Mouse (Mus musculus): ENCODE data around the gene Ttc9c. TPM values are rescaled to one million over a fixed set of nuclear protein-coding genes. Genes with fewer than 3 reads are reported as not detected.

Ttc9c gene
- polyA plus RNA-seq, 1 experiment from 2014 or later, result 54.2 TPM

GRCm38 (mm10) chr19:8798947-8799315 is 20.2 kb downstream of the Ttc9c start:
- peak overlapping the region; percentile 62 for H3K27ac ChIP-seq (replicated peaks)
- peaks cover 35% of the 10 kb centered on the region for H3K4me1 ChIP-seq
- H3K4me2 ChIP-seq, result peak overlapping the region; percentile 84
- ATAC-seq (ENCODE audit: low FRiP score), result no peak
- H3K9me3 ChIP-seq (replicated peaks), result no peaks in the 10 kb centered on the region
- no peak overlapping the region; the same call in 1 of the 2 replicates for H3K4me3 ChIP-seq (replicated peaks)
- H3K36me3 ChIP-seq, result peaks cover 15% of the 10 kb centered on the region
- H3K27me3 ChIP-seq (replicated peaks), result no peaks in the 10 kb centered on the region
- no peak overlapping the region for H3K9ac ChIP-seq (replicated peaks)

GRCm38 (mm10) chr19:8798264-8798946 is 20.7 kb downstream of the Ttc9c start, which contains the start of gene Polr2g:
Polr2g (minus strand) TSS chr19:8798577.
- peak within 1 kb of the TSS; percentile 78 for H3K27ac ChIP-seq (replicated peaks)
- H3K4me1 ChIP-seq, result peaks cover 29% of the 10 kb centered on the region
- H3K27me3 ChIP-seq (replicated peaks), result no peaks in the 10 kb centered on the region
- peak within 1 kb of the TSS; percentile 84 for H3K4me2 ChIP-seq
- H3K9ac ChIP-seq (replicated peaks), result peak within 1 kb of the TSS; percentile 73
- peak within 1 kb of the TSS; percentile 85 for H3K4me3 ChIP-seq (replicated peaks)
- no peaks in the 10 kb centered on the region for H3K9me3 ChIP-seq (replicated peaks)
- WGBS, result 2% methylated on average over 25 of the region's 25 CpGs
- H3K36me3 ChIP-seq, result peaks cover 20% of the 10 kb centered on the region
- ATAC-seq (ENCODE audit: low FRiP score), result peak; percentile 82

- Histone ChIP-seq H3K36me3 (peaks cover 36% of the 10 kb centered on the region), H3K9me3 (replicated peaks) (no peaks in the 10 kb centered on the region), H3K9ac (replicated peaks) (no peak overlapping the region), H3K4me1 (peaks cover 12% of the 10 kb centered on the region), H3K4me2 (no peak overlapping the region), H3K4me3 (replicated peaks) (no peak overlapping the region), H3K27me3 (replicated peaks) (no peaks in the 10 kb centered on the region), H3K27ac (replicated peaks) (no peak overlapping the region)
- no peak for ATAC-seq (ENCODE audit: low FRiP score)
- 81% methylated on average over 7 of the region's 7 CpGs for WGBS
Observed at GRCm38 (mm10) chr19:8790171-8790570, 29.0 kb downstream of the Ttc9c start.

GRCm38 (mm10) chr19:8789171-8789570 is 30.0 kb downstream of the Ttc9c start:
- Histone ChIP-seq H3K27ac (replicated peaks) (no peak overlapping the region), H3K4me2 (no peak overlapping the region), H3K9ac (replicated peaks) (no peak overlapping the region), H3K27me3 (replicated peaks) (no peaks in the 10 kb centered on the region), H3K36me3 (peaks cover 26% of the 10 kb centered on the region), H3K4me1 (peaks cover 18% of the 10 kb centered on the region), H3K4me3 (replicated peaks) (no peak overlapping the region), H3K9me3 (replicated peaks) (no peaks in the 10 kb centered on the region)
- 69% methylated on average over 1 of the region's 1 CpGs for WGBS
- no peak for ATAC-seq (ENCODE audit: low FRiP score)

GRCm38 (mm10) chr19:8788521-8788920 is 30.6 kb downstream of the Ttc9c start:
- Histone ChIP-seq H3K9me3 (replicated peaks) (no peaks in the 10 kb centered on the region), H3K9ac (replicated peaks) (no peak overlapping the region), H3K27ac (replicated peaks) (no peak overlapping the region), H3K4me1 (peaks cover 18% of the 10 kb centered on the region), H3K27me3 (replicated peaks) (no peaks in the 10 kb centered on the region), H3K4me2 (no peak overlapping the region), H3K4me3 (replicated peaks) (no peak overlapping the region), H3K36me3 (peaks cover 21% of the 10 kb centered on the region)
- WGBS, result 22% methylated on average over 3 of the region's 3 CpGs
- ATAC-seq (ENCODE audit: low FRiP score), result no peak

- peak within 1 kb of the TSS; percentile 69 for H3K9ac ChIP-seq (replicated peaks)
- under 1% methylated on average over 31 of the region's 32 CpGs for WGBS
- H3K36me3 ChIP-seq, result peaks cover 31% of the 10 kb centered on the region
- H3K4me2 ChIP-seq, result peak within 1 kb of the TSS; percentile 71
- peak within 1 kb of the TSS; percentile 74 for H3K4me3 ChIP-seq (replicated peaks)
- no peaks in the 10 kb centered on the region for H3K9me3 ChIP-seq (replicated peaks)
- H3K27me3 ChIP-seq (replicated peaks), result no peaks in the 10 kb centered on the region
- H3K4me1 ChIP-seq, result peaks cover 18% of the 10 kb centered on the region
- ATAC-seq (ENCODE audit: low FRiP score), result peak; percentile 99
- peak within 1 kb of the TSS; percentile 87 for H3K27ac ChIP-seq (replicated peaks)
Observed at GRCm38 (mm10) chr19:8786008-8786781, 32.9 kb downstream of the Ttc9c start, which contains the start of gene Taf6l. Taf6l (minus strand) TSS chr19:8786417.

- Histone ChIP-seq H3K27ac (replicated peaks) (peak overlapping the region; percentile 100), H3K36me3 (peaks cover 33% of the 10 kb centered on the region), H3K4me2 (peak overlapping the region; percentile 84), H3K27me3 (replicated peaks) (no peaks in the 10 kb centered on the region), H3K9me3 (replicated peaks) (no peaks in the 10 kb centered on the region), H3K9ac (replicated peaks) (peak overlapping the region; percentile 91), H3K4me3 (replicated peaks) (peak overlapping the region; percentile 74), H3K4me1 (peaks cover 46% of the 10 kb centered on the region)
- WGBS, result 4% methylated on average over 20 of the region's 20 CpGs
- ATAC-seq (ENCODE audit: low FRiP score), result peak; percentile 0; the same call in 1 of the 2 replicates
Observed at GRCm38 (mm10) chr19:8774951-8775421, 44.1 kb downstream of the Ttc9c start.

GRCm38 (mm10) chr19:8774086-8774835 is 44.9 kb downstream of the Ttc9c start, which contains the start of gene Tmem179b:
Tmem179b (minus strand) TSS chr19:8774467.
- Histone ChIP-seq H3K36me3 (peaks cover 33% of the 10 kb centered on the region), H3K9ac (replicated peaks) (peak within 1 kb of the TSS; percentile 91), H3K4me3 (replicated peaks) (peak within 1 kb of the TSS; percentile 74), H3K27me3 (replicated peaks) (no peaks in the 10 kb centered on the region), H3K4me2 (peak within 1 kb of the TSS; percentile 84), H3K9me3 (replicated peaks) (no peaks in the 10 kb centered on the region), H3K4me1 (peaks cover 46% of the 10 kb centered on the region), H3K27ac (replicated peaks) (peak within 1 kb of the TSS; percentile 100)
- under 1% methylated on average over 63 of the region's 68 CpGs for WGBS
- ATAC-seq (ENCODE audit: low FRiP score), result peak; percentile 93

- H3K27me3 ChIP-seq (replicated peaks), result no peaks in the 10 kb centered on the region
- H3K4me2 ChIP-seq, result peak overlapping the region; percentile 84
- WGBS, result 61% methylated on average over 6 of the region's 6 CpGs
- H3K36me3 ChIP-seq, result peaks cover 36% of the 10 kb centered on the region
- H3K27ac ChIP-seq (replicated peaks), result peak overlapping the region; percentile 100
- H3K4me1 ChIP-seq, result peaks cover 46% of the 10 kb centered on the region
- H3K4me3 ChIP-seq (replicated peaks), result peak overlapping the region; percentile 74
- ATAC-seq (ENCODE audit: low FRiP score), result no peak
- H3K9me3 ChIP-seq (replicated peaks), result no peaks in the 10 kb centered on the region
- H3K9ac ChIP-seq (replicated peaks), result peak overlapping the region; percentile 91; the same call in 1 of the 2 replicates
Observed at GRCm38 (mm10) chr19:8773409-8773808, 45.7 kb downstream of the Ttc9c start.

- peak overlapping the region; percentile 84 for H3K4me2 ChIP-seq
- peak overlapping the region; percentile 91; the same call in 1 of the 2 replicates for H3K9ac ChIP-seq (replicated peaks)
- H3K9me3 ChIP-seq (replicated peaks), result no peaks in the 10 kb centered on the region
- no peak for ATAC-seq (ENCODE audit: low FRiP score)
- H3K4me1 ChIP-seq, result peaks cover 46% of the 10 kb centered on the region
- WGBS, result 91% methylated on average over 5 of the region's 5 CpGs
- H3K4me3 ChIP-seq (replicated peaks), result peak overlapping the region; percentile 74
- no peak overlapping the region for H3K27ac ChIP-seq (replicated peaks)
- peaks cover 36% of the 10 kb centered on the region for H3K36me3 ChIP-seq
- H3K27me3 ChIP-seq (replicated peaks), result no peaks in the 10 kb centered on the region
Observed at GRCm38 (mm10) chr19:8772996-8773395, 46.1 kb downstream of the Ttc9c start.
